Mouse (Mus musculus): ENCODE results near the gene Cd83. TPM values are rescaled to one million over a fixed set of nuclear protein-coding genes. Genes with fewer than 3 reads are reported as not detected.

Cd83 gene
- total and polyA plus RNA-seq, 2 experiments from 2014 or later: 36.0 to 36.6 TPM

DNA sequence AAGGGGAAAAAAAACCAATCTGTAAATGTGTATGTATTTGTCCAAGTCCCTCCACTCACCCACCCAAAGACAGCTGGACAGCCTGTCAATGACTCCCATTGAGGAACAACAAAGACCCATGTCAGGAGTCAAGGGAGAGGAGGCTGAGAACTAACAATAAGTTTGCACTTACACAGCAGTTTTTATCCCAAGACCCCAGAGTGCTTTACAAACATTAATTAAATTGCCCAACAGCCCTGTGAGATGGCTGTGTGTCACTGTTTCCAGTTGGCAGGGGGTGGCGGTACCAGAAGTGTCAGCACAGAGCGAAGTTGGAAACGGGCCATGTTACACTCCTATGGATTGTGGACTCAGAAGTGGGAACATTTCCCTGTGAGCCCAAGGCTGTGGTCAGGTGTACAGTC, 22.7 kb downstream of the Cd83 start:
- Histone ChIP-seq H3K4me3 (ENCODE audit: low read depth, low read length) (no peak overlapping the region), H3K9ac (replicated peaks; ENCODE audit: low read length, poor library complexity, severe bottlenecking) (no peak overlapping the region), H3K4me2 (ENCODE audit: low read depth, low read length, poor library complexity, severe bottlenecking) (no peak overlapping the region), H3K9me3 (ENCODE audit: low read length) (no peaks in the 10 kb centered on the region), H3K27ac (ENCODE audit: low read depth, low read length) (no peak overlapping the region), H3K4me1 (ENCODE audit: insufficient read depth, low read length) (peaks cover 9% of the 10 kb centered on the region; the same call in 1 of the 2 replicates), H3K27me3 (ENCODE audit: insufficient read depth, low read length) (no peaks in the 10 kb centered on the region), H3K36me3 (ENCODE audit: insufficient read depth, low read length) (peaks cover 4% of the 10 kb centered on the region; the same call in 1 of the 2 replicates)
- no peak for ATAC-seq (ENCODE audit: low FRiP score)
- DNase-seq (ENCODE audit: low spot score): peak; percentile 58
- TF ChIP-seq CTCF (IDR thresholded peaks at IDR 0.05): no peak
- WGBS: 52% methylated on average over 3 of the region's 3 CpGs

DNA sequence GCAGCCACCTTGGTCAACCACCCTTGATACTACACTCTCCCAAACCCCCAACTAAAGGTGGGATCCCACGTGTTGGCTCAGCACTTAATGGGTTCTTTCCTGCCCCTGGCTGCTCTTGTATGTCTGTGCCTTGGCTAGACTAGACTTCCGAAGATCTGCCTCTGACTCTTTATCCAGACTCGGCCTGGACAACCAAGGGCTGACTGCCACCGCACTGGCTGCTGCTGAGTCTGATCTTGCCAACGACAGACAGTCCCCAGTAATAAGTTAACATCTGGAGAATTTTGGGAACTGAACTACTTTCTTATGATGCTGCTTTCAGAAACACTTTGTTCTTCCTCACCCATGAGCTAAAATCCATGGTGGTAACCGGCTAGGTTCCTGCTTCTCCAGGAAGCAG, 26.0 kb downstream of the Cd83 start:
- Histone ChIP-seq H3K9ac (replicated peaks; ENCODE audit: low read length, poor library complexity, severe bottlenecking) (no peak overlapping the region), H3K27ac (ENCODE audit: low read depth, low read length) (no peak overlapping the region), H3K4me3 (ENCODE audit: low read depth, low read length) (no peak overlapping the region), H3K36me3 (ENCODE audit: insufficient read depth, low read length) (no peaks in the 10 kb centered on the region), H3K27me3 (ENCODE audit: insufficient read depth, low read length) (no peaks in the 10 kb centered on the region), H3K9me3 (ENCODE audit: low read length) (no peaks in the 10 kb centered on the region), H3K4me2 (ENCODE audit: low read depth, low read length, poor library complexity, severe bottlenecking) (no peak overlapping the region), H3K4me1 (ENCODE audit: insufficient read depth, low read length) (peaks cover 9% of the 10 kb centered on the region; the same call in 1 of the 2 replicates)
- 84% methylated on average over 6 of the region's 6 CpGs for WGBS
- TF ChIP-seq CTCF (IDR thresholded peaks at IDR 0.05): no peak
- ATAC-seq (ENCODE audit: low FRiP score) (no peak), DNase-seq (ENCODE audit: low spot score) (no peak)

DNA sequence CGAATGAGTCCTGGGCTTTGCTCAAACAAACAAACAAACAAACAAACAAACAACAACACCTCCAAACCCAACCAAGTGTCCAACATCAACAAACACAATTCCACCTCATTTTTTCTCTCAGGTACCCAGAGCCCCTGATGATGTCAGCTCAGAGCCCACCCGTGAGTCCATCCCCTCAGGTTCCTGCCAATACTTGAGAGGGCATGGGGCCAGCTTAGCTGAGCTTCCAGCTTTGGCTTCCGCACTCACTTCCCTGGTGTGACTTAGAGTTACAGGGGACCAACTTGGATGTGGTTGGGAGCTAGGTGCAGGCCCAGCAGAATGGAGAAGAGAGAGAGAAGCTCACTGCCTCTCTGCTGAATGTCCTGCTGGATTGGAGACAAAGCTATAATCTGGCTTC, 27.3 kb downstream of the Cd83 start:
- 93% methylated on average over 3 of the region's 3 CpGs for WGBS
- Histone ChIP-seq H3K9ac (replicated peaks; ENCODE audit: low read length, poor library complexity, severe bottlenecking) (no peak overlapping the region), H3K27ac (ENCODE audit: low read depth, low read length) (no peak overlapping the region), H3K4me2 (ENCODE audit: low read depth, low read length, poor library complexity, severe bottlenecking) (no peak overlapping the region), H3K27me3 (ENCODE audit: insufficient read depth, low read length) (no peaks in the 10 kb centered on the region), H3K9me3 (ENCODE audit: low read length) (no peaks in the 10 kb centered on the region), H3K4me3 (ENCODE audit: low read depth, low read length) (no peak overlapping the region), H3K4me1 (ENCODE audit: insufficient read depth, low read length) (peaks cover 3% of the 10 kb centered on the region; the same call in 1 of the 2 replicates), H3K36me3 (ENCODE audit: insufficient read depth, low read length) (no peaks in the 10 kb centered on the region)
- no peak for TF ChIP-seq CTCF (IDR thresholded peaks at IDR 0.05)
- no peak for ATAC-seq (ENCODE audit: low FRiP score)
- DNase-seq (ENCODE audit: low spot score): no peak

GRCm38 (mm10) chr13:43813431-43813830, 28.9 kb downstream of the Cd83 start:
- H3K9ac ChIP-seq (replicated peaks; ENCODE audit: low read length, poor library complexity, severe bottlenecking): no peak overlapping the region
- DNase-seq (ENCODE audit: low spot score) (no peak), ATAC-seq (ENCODE audit: low FRiP score) (no peak)
- no peak overlapping the region for H3K4me2 ChIP-seq (ENCODE audit: low read depth, low read length, poor library complexity, severe bottlenecking)
- TF ChIP-seq CTCF (IDR thresholded peaks at IDR 0.05): no peak
- no peaks in the 10 kb centered on the region for H3K27me3 ChIP-seq (ENCODE audit: insufficient read depth, low read length)
- WGBS: 93% methylated on average over 8 of the region's 8 CpGs
- H3K4me3 ChIP-seq (ENCODE audit: low read depth, low read length): no peak overlapping the region
- H3K9me3 ChIP-seq (ENCODE audit: low read length): no peaks in the 10 kb centered on the region
- H3K27ac ChIP-seq (ENCODE audit: low read depth, low read length): no peak overlapping the region
- no peaks in the 10 kb centered on the region for H3K4me1 ChIP-seq (ENCODE audit: insufficient read depth, low read length)
- no peaks in the 10 kb centered on the region for H3K36me3 ChIP-seq (ENCODE audit: insufficient read depth, low read length)

DNA sequence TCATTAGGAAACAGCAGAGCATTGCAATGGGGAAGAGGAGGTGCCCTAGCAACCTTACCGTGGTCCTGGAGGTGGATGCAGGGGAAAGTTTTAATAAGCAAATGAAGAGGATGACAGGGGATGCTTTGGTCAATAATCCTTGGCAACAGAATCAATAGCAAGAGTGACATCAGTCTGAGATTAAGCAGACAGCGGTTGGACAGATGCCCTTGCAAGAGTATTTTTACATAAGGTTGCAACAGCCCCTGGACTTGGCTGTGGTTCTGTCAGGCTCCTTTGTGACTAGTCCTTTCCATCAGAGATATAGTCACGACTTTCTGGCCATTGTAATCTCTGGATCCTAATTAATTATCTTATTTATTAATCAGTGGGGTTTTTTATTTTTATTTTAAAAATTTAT, 32.9 kb downstream of the Cd83 start:
- Histone ChIP-seq H3K36me3 (ENCODE audit: insufficient read depth, low read length) (no peaks in the 10 kb centered on the region), H3K4me1 (ENCODE audit: insufficient read depth, low read length) (no peaks in the 10 kb centered on the region), H3K9me3 (ENCODE audit: low read length) (no peaks in the 10 kb centered on the region), H3K4me2 (ENCODE audit: low read depth, low read length, poor library complexity, severe bottlenecking) (no peak overlapping the region), H3K27me3 (ENCODE audit: insufficient read depth, low read length) (no peaks in the 10 kb centered on the region), H3K27ac (ENCODE audit: low read depth, low read length) (no peak overlapping the region), H3K4me3 (ENCODE audit: low read depth, low read length) (no peak overlapping the region), H3K9ac (replicated peaks; ENCODE audit: low read length, poor library complexity, severe bottlenecking) (no peak overlapping the region)
- TF ChIP-seq CTCF (IDR thresholded peaks at IDR 0.05): no peak
- DNase-seq (ENCODE audit: low spot score): no peak
- WGBS: 65% methylated on average over 3 of the region's 3 CpGs
- ATAC-seq (ENCODE audit: low FRiP score): no peak

GRCm38 (mm10) chr13:43818307-43819019, 33.9 kb downstream of the Cd83 start:
- Histone ChIP-seq H3K27ac (ENCODE audit: low read depth, low read length) (no peak overlapping the region), H3K9ac (replicated peaks; ENCODE audit: low read length, poor library complexity, severe bottlenecking) (no peak overlapping the region), H3K4me3 (ENCODE audit: low read depth, low read length) (no peak overlapping the region), H3K36me3 (ENCODE audit: insufficient read depth, low read length) (no peaks in the 10 kb centered on the region), H3K27me3 (ENCODE audit: insufficient read depth, low read length) (no peaks in the 10 kb centered on the region), H3K4me2 (ENCODE audit: low read depth, low read length, poor library complexity, severe bottlenecking) (no peak overlapping the region), H3K4me1 (ENCODE audit: insufficient read depth, low read length) (no peaks in the 10 kb centered on the region), H3K9me3 (ENCODE audit: low read length) (no peaks in the 10 kb centered on the region)
- 84% methylated on average over 7 of the region's 7 CpGs for WGBS
- no peak for TF ChIP-seq CTCF (IDR thresholded peaks at IDR 0.05)
- DNase-seq (ENCODE audit: low spot score): no peak
- ATAC-seq (ENCODE audit: low FRiP score): no peak
